In the genomic region with DNA sequence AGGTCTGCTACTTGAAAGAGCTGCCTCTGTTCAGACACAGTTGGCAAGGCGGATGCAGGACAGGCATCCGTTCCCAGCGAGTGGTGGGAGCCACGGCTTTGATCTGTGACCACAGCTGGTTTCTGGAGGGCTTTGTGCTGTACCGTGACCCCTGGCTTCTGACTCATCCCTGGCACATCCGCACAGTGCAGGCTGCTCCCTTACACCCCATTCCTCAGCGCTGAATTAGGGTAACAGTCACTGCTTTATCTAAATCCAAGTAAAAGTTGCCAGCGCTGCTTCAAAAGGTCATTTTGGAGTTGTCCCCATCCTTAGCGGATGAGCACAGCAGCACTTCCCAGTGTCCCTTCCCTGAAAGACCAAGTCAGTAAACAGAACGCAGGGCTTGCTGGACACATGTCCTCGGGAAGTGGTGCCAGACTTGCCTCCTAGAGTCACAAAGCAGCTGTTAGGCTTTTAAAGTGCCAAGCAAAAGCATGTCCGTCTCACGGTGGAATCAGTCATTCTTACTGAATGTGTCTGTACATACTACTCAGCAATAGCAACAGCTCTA, we compare ENCODE assay signal across 9 mouse cellular contexts.
DNase-seq lines count a peak whose midpoint lies in the region; ATAC-seq and TF ChIP-seq lines count a peak whose summit lies in the region.
"Had no signal": no experiment of that assay in that cellular context is flagged by ENCODE, and none has a peak within 500 bp of the region (broad histone marks: within the 10 kb centered on the region; RNA-seq: fewer than 3 reads in every experiment).

No protein-coding gene starts in this region.

- ATAC-seq in forebrain, postnatal 0 days = peak; percentile 61
- ATAC-seq in hindbrain, embryonic 16.5 days = peak; percentile 79

- no peak overlapping the region for H3K9ac ChIP-seq in forebrain, postnatal 0 days
- no peak overlapping the region for H3K9ac ChIP-seq in hindbrain, embryonic 16.5 days (ENCODE audit: low read depth, low read length)
- H3K9ac ChIP-seq: midbrain, embryonic 12.5 days had no signal

- peaks cover 4% of the 10 kb centered on the region; the same call in 1 of the 2 replicates for H3K9me3 ChIP-seq in forebrain, postnatal 0 days (ENCODE audit: low read length)
- peaks cover 4% of the 10 kb centered on the region; the same call in 1 of the 2 replicates for H3K9me3 ChIP-seq in forebrain, embryonic 10.5 days
- no peaks in the 10 kb centered on the region for H3K9me3 ChIP-seq in hindbrain, embryonic 16.5 days (ENCODE audit: control insufficient read depth, low read length)
- H3K9me3 ChIP-seq: midbrain, embryonic 12.5 days had no signal

- no peak overlapping the region for H3K4me3 ChIP-seq in forebrain, postnatal 0 days (ENCODE audit: low read depth, low read length)
- H3K4me3 ChIP-seq in forebrain, embryonic 10.5 days = no peak overlapping the region
- no peak overlapping the region for H3K4me3 ChIP-seq in hindbrain, embryonic 16.5 days (ENCODE audit: low read length)
- H3K4me3 ChIP-seq: midbrain, embryonic 12.5 days had no signal

- TF ChIP-seq CTCF in forebrain, postnatal 0 days (IDR thresholded peaks at IDR 0.05; ENCODE audit: low read depth) = no peak

- no peak for DNase-seq in forebrain, postnatal 0 days
- DNase-seq in forebrain, embryonic 10.5 days (ENCODE audit: extremely low spot score, low spot score) = no peak
- DNase-seq in urinary bladder, postnatal 25 days (ENCODE audit: low spot score) = peak; percentile 34
- no peak for DNase-seq in urinary bladder, postnatal 10 days (ENCODE audit: low spot score)
- no peak for DNase-seq in right cerebral cortex, postnatal 4 days
- DNase-seq in thymus, postnatal 14 days = no peak
- no peak for DNase-seq in layer of hippocampus, adult 9-11 months

- H3K27me3 ChIP-seq in forebrain, postnatal 0 days (ENCODE audit: insufficient read depth, low read length) = no peaks in the 10 kb centered on the region
- H3K27me3 ChIP-seq in forebrain, embryonic 10.5 days (ENCODE audit: poor library complexity, severe bottlenecking) = no peaks in the 10 kb centered on the region
- H3K27me3 ChIP-seq in hindbrain, embryonic 16.5 days (replicated peaks; ENCODE audit: control insufficient read depth, insufficient read depth, low read length) = no peaks in the 10 kb centered on the region
- H3K27me3 ChIP-seq: midbrain, embryonic 12.5 days had no signal

- WGBS in forebrain, postnatal 0 days = 70% methylated on average over 13 of the region's 13 CpGs
- 73% methylated on average over 13 of the region's 13 CpGs for WGBS in forebrain, embryonic 10.5 days
- 51% methylated on average over 13 of the region's 13 CpGs for WGBS in hindbrain, embryonic 16.5 days

- H3K36me3 ChIP-seq in forebrain, postnatal 0 days (ENCODE audit: insufficient read depth) = no peaks in the 10 kb centered on the region
- H3K36me3 ChIP-seq in forebrain, embryonic 10.5 days (replicated peaks) = no peaks in the 10 kb centered on the region
- no peaks in the 10 kb centered on the region for H3K36me3 ChIP-seq in hindbrain, embryonic 16.5 days (ENCODE audit: control insufficient read depth, insufficient read depth, low read length)
- H3K36me3 ChIP-seq: midbrain, embryonic 12.5 days had no signal

- no peak overlapping the region for H3K27ac ChIP-seq in forebrain, postnatal 0 days (ENCODE audit: low read depth, low read length)
- no peak overlapping the region for H3K27ac ChIP-seq in forebrain, embryonic 10.5 days
- no peak overlapping the region for H3K27ac ChIP-seq in hindbrain, embryonic 16.5 days (ENCODE audit: low read depth, low read length)
- H3K27ac ChIP-seq: midbrain, embryonic 12.5 days had no signal

- no peak overlapping the region for H3K4me2 ChIP-seq in forebrain, postnatal 0 days (ENCODE audit: low read depth)
- H3K4me2 ChIP-seq in hindbrain, embryonic 16.5 days (ENCODE audit: low read length) = no peak overlapping the region
- H3K4me2 ChIP-seq: midbrain, embryonic 12.5 days had no signal

- no peaks in the 10 kb centered on the region for H3K4me1 ChIP-seq in forebrain, postnatal 0 days (ENCODE audit: insufficient read depth)
- H3K4me1 ChIP-seq in forebrain, embryonic 10.5 days = no peaks in the 10 kb centered on the region
- H3K4me1 ChIP-seq in hindbrain, embryonic 16.5 days (ENCODE audit: control insufficient read depth, insufficient read depth, low read depth, low read length) = peaks cover 8% of the 10 kb centered on the region; the same call in 1 of the 2 replicates
- H3K4me1 ChIP-seq: midbrain, embryonic 12.5 days had no signal
